Mouse (Mus musculus): ENCODE results near the gene Atoh1. TPM values are rescaled to one million over a fixed set of nuclear protein-coding genes. Genes with fewer than 3 reads are reported as not detected.
A peak's percentile ranks its signal among the peaks of the same experiment; 100 is the strongest.

Gene Atoh1
- not detected in 2 replicates for polyA plus RNA-seq (2016; fragmentation: Nextera tagmentation; extraction: Ambion mirVana)

GRCm38 (mm10) chr6:64728499-64729198 lies at the start of gene Atoh1:
TSS of gene Atoh1 (plus strand) at chr6:64729125.
- Histone ChIP-seq H3K9me3 (no peaks in the 10 kb centered on the region), H3K36me3 (no peaks in the 10 kb centered on the region), H3K27me3 (ENCODE audit: insufficient read depth, poor library complexity, severe bottlenecking) (peaks cover 67% of the 10 kb centered on the region), H3K4me3 (peak within 1 kb of the TSS; percentile 63), H3K27ac (no peak within 1 kb of the TSS), H3K4me1 (peaks cover 20% of the 10 kb centered on the region)
- DNase-seq (ENCODE audit: low spot score), result peak; percentile 76
- WGBS, result 1% methylated on average over 34 of the region's 34 CpGs

DNA sequence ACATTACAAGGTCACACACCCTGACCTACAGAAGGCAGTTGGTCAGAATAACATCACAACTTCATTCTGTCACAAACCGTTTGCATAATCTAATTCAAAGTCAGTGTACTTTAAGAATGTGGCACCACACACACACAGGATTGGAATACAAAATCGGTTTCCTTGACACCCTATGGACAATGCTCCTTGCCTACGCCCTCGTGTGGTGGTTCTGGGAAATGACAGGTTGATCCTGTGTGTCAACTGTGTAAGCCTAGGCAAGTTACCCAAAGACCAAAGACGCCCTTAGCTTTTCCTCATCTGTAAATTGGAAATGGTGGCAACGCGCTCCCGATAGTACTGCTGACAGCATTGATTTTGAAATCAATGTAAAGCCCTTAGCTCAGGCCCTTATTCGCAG lies 45.0 kb upstream of the Atoh1 start:
- DNase-seq (ENCODE audit: low spot score), result no peak
- 0 out of 2 replicates have a peak, but pooled peaks cover 4% of the 10 kb centered on the region for H3K4me1 ChIP-seq
- no peaks in the 10 kb centered on the region for H3K36me3 ChIP-seq
- H3K9me3 ChIP-seq, result no peaks in the 10 kb centered on the region
- H3K27me3 ChIP-seq (ENCODE audit: insufficient read depth, poor library complexity, severe bottlenecking), result peaks cover 20% of the 10 kb centered on the region; the same call in 1 of the 2 replicates
- no peak overlapping the region for H3K4me3 ChIP-seq
- WGBS, result 31% methylated on average over 9 of the region's 9 CpGs
- no peak overlapping the region for H3K27ac ChIP-seq

- Histone ChIP-seq H3K9me3 (no peaks in the 10 kb centered on the region), H3K36me3 (no peaks in the 10 kb centered on the region), H3K4me1 (0 out of 2 replicates have a peak, but pooled peaks cover 4% of the 10 kb centered on the region), H3K27me3 (ENCODE audit: insufficient read depth, poor library complexity, severe bottlenecking) (peaks cover 20% of the 10 kb centered on the region; the same call in 1 of the 2 replicates), H3K27ac (no peak overlapping the region), H3K4me3 (no peak overlapping the region)
- WGBS, result 12% methylated on average over 5 of the region's 5 CpGs
- no peak for DNase-seq (ENCODE audit: low spot score)
These were observed 44.0 kb upstream of the Atoh1 start for GRCm38 (mm10) chr6:64684973-64685372.

DNA sequence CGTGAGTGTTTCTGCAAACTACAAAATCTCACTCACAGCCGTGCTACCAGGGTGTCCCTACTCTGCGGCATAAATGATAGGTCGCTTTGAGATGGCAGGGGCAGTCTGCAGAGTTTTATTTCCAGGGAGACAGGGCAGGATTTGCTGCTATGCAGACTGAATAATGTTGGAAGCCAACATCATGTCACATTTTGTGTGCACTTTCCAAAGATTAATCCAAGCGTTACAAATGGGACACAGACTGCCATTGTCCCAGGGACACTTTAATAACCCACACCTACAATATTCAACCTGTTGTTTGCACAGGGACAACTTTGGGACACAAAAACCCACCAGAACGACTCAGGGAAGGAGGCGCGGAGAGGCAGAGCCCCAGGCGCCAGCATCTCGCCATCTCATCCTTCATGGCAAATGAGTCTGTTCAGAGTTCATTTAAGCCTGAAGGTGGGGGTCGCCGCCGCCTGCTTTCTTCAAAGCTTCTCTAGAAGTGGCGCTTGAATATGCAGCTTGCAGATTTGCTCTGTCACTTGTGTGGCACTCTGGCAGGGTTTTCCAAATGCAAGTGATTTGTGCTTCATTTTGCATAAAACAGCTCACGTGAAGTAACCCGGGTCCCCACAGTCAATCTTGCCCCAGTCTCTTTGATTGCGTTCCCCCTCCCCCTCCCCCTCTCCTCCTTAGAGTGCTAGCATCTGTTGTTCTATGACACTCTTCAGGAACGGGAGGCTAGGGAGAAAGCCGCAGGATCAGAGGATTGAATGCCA lies 40.6 kb upstream of the Atoh1 start:
- DNase-seq (ENCODE audit: low spot score), result no peak
- 13% methylated on average over 19 of the region's 19 CpGs for WGBS
- H3K36me3 ChIP-seq, result no peaks in the 10 kb centered on the region
- 0 out of 2 replicates have a peak, but pooled peaks cover 4% of the 10 kb centered on the region for H3K4me1 ChIP-seq
- no peak overlapping the region for H3K27ac ChIP-seq
- no peaks in the 10 kb centered on the region for H3K9me3 ChIP-seq
- peak overlapping the region; percentile 31 for H3K4me3 ChIP-seq
- peaks cover 20% of the 10 kb centered on the region; the same call in 1 of the 2 replicates for H3K27me3 ChIP-seq (ENCODE audit: insufficient read depth, poor library complexity, severe bottlenecking)

GRCm38 (mm10) chr6:64694688-64695087 lies 34.2 kb upstream of the Atoh1 start:
- WGBS, result 59% methylated on average over 7 of the region's 7 CpGs
- Histone ChIP-seq H3K4me3 (no peak overlapping the region), H3K36me3 (no peaks in the 10 kb centered on the region), H3K27ac (no peak overlapping the region), H3K4me1 (no peaks in the 10 kb centered on the region), H3K9me3 (no peaks in the 10 kb centered on the region), H3K27me3 (ENCODE audit: insufficient read depth, poor library complexity, severe bottlenecking) (no peaks in the 10 kb centered on the region)
- no peak for DNase-seq (ENCODE audit: low spot score)

DNA sequence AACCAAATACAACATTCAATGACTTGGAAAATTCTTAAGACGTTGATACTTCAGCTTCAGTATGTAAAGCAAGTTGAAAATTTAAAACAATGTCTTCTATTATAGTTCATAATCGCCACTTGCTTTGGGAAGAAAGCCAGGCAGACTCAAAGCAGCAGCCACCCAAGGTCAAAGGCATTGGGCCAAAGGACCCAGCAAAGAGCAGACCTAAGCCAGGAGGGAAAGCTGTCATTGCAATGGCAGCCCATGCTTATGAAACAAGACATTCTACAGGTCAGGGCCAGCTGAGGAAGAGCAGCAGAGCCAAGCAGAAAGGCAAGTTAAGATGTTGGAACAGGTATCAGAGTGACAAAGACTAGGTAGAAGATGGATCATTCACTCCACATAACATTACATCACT lies 25.3 kb upstream of the Atoh1 start:
- Histone ChIP-seq H3K9me3 (no peaks in the 10 kb centered on the region), H3K4me3 (no peak overlapping the region), H3K27ac (no peak overlapping the region), H3K36me3 (no peaks in the 10 kb centered on the region), H3K4me1 (no peaks in the 10 kb centered on the region), H3K27me3 (ENCODE audit: insufficient read depth, poor library complexity, severe bottlenecking) (no peaks in the 10 kb centered on the region)
- WGBS, result 82% methylated on average over 2 of the region's 2 CpGs
- DNase-seq (ENCODE audit: low spot score), result no peak

DNA sequence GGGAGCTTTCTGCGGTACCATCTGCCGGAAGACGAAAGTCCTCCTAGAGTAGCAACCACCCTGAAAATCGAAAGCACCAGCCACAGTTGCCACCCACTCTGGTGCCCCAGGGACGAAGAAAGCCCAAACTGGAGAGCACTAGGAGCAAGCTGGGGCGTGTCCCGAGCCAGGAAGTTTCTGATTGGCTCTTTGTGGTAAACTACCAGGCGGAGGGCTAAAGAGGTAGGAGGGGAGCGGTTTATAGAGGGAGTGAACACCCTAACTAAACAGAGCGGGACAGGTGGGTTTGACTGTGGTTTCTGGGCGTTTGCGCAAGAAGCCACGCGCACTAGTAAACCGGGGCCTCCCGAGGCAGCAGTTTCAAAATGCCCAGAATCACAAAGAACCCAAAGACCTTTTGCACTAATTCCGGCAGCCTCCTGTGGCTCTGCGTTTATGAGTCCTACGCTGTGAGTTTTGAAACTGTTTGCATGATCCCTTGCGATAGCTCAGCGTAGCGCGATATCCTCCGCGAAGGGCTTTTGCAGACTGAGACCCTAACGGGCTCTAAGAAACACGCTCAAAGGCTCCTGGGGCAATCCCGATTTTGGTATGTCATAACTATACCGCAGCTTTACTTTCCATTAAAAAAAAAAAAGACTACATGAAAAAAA lies 1.0 kb upstream of the Atoh1 start:
- Histone ChIP-seq H3K27ac (no peak overlapping the region), H3K9me3 (no peaks in the 10 kb centered on the region), H3K4me3 (peak overlapping the region; percentile 63), H3K36me3 (no peaks in the 10 kb centered on the region), H3K4me1 (peaks cover 20% of the 10 kb centered on the region), H3K27me3 (ENCODE audit: insufficient read depth, poor library complexity, severe bottlenecking) (peaks cover 59% of the 10 kb centered on the region)
- peak; percentile 77 for DNase-seq (ENCODE audit: low spot score)
- WGBS, result under 1% methylated on average over 29 of the region's 29 CpGs

DNA sequence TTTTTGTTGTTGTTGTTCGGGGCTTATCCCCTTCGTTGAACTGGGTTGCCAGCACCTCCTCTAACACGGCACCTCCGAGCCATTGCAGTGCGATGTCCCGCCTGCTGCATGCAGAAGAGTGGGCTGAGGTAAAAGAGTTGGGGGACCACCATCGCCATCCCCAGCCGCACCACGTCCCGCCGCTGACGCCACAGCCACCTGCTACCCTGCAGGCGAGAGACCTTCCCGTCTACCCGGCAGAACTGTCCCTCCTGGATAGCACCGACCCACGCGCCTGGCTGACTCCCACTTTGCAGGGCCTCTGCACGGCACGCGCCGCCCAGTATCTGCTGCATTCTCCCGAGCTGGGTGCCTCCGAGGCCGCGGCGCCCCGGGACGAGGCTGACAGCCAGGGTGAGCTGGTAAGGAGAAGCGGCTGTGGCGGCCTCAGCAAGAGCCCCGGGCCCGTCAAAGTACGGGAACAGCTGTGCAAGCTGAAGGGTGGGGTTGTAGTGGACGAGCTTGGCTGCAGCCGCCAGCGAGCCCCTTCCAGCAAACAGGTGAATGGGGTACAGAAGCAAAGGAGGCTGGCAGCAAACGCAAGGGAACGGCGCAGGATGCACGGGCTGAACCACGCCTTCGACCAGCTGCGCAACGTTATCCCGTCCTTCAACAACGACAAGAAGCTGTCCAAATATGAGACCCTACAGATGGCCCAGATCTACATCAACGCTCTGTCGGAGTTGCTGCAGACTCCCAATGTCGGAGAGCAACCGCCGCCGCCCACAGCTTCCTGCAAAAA lies 496 bp downstream of the Atoh1 start:
- no peaks in the 10 kb centered on the region for H3K9me3 ChIP-seq
- H3K27me3 ChIP-seq (ENCODE audit: insufficient read depth, poor library complexity, severe bottlenecking), result peaks cover 75% of the 10 kb centered on the region
- no peaks in the 10 kb centered on the region for H3K36me3 ChIP-seq
- WGBS, result under 1% methylated on average over 53 of the region's 53 CpGs
- H3K4me1 ChIP-seq, result peaks cover 24% of the 10 kb centered on the region
- peak; percentile 79 for DNase-seq (ENCODE audit: low spot score)
- no peak overlapping the region for H3K27ac ChIP-seq
- H3K4me3 ChIP-seq, result peak overlapping the region; percentile 63

GRCm38 (mm10) chr6:64730030-64730429 lies 1.1 kb downstream of the Atoh1 start:
- no peaks in the 10 kb centered on the region for H3K9me3 ChIP-seq
- DNase-seq (ENCODE audit: low spot score), result no peak

GRCm38 (mm10) chr6:64730506-64731020 lies 1.6 kb downstream of the Atoh1 start:
- Histone ChIP-seq H3K27ac (no peak overlapping the region), H3K36me3 (no peaks in the 10 kb centered on the region), H3K4me3 (no peak overlapping the region), H3K9me3 (no peaks in the 10 kb centered on the region), H3K4me1 (peaks cover 30% of the 10 kb centered on the region), H3K27me3 (ENCODE audit: insufficient read depth, poor library complexity, severe bottlenecking) (peaks cover 86% of the 10 kb centered on the region)
- DNase-seq (ENCODE audit: low spot score), result no peak
- WGBS, result 7% methylated on average over 14 of the region's 14 CpGs

More at GRCm38 (mm10) chr6:64730030-64730429, 1.1 kb downstream of the Atoh1 start:
- H3K27ac ChIP-seq, result no peak overlapping the region
- under 1% methylated on average over 19 of the region's 19 CpGs for WGBS
- H3K36me3 ChIP-seq, result no peaks in the 10 kb centered on the region
- H3K27me3 ChIP-seq (ENCODE audit: insufficient read depth, poor library complexity, severe bottlenecking), result peaks cover 81% of the 10 kb centered on the region
- H3K4me3 ChIP-seq, result peak overlapping the region; percentile 63
- peaks cover 30% of the 10 kb centered on the region for H3K4me1 ChIP-seq

GRCm38 (mm10) chr6:64731126-64731525 lies 2.2 kb downstream of the Atoh1 start:
- Histone ChIP-seq H3K4me1 (peaks cover 30% of the 10 kb centered on the region), H3K27me3 (ENCODE audit: insufficient read depth, poor library complexity, severe bottlenecking) (peaks cover 92% of the 10 kb centered on the region), H3K4me3 (no peak overlapping the region), H3K36me3 (no peaks in the 10 kb centered on the region), H3K9me3 (no peaks in the 10 kb centered on the region), H3K27ac (no peak overlapping the region)
- DNase-seq (ENCODE audit: low spot score), result no peak
- WGBS, result 12% methylated on average over 7 of the region's 7 CpGs

- 4% methylated on average over 8 of the region's 8 CpGs for WGBS
- Histone ChIP-seq H3K27ac (no peak overlapping the region), H3K9me3 (no peaks in the 10 kb centered on the region), H3K4me1 (peaks cover 30% of the 10 kb centered on the region), H3K27me3 (ENCODE audit: insufficient read depth, poor library complexity, severe bottlenecking) (peaks cover 93% of the 10 kb centered on the region), H3K4me3 (no peak overlapping the region), H3K36me3 (no peaks in the 10 kb centered on the region)
- DNase-seq (ENCODE audit: low spot score), result no peak
These were observed 2.8 kb downstream of the Atoh1 start for GRCm38 (mm10) chr6:64731621-64732320.
